Mouse (Mus musculus) liver, embryonic 16.5 days (tissue): ENCODE data around the gene Sprr3. TPM values are rescaled to one million over a fixed set of nuclear protein-coding genes. Genes with fewer than 3 reads are reported as not detected.

Experiments
- polyA plus RNA-seq: library from polyadenylated mRNA; unstranded; fragments of >200 nt; fragmentation: Nextera tagmentation; extraction: Ambion mirVana; gene quantifications from 2 replicates; pipeline ENCODE4 v1.2.1, GENCODE M21; 2015

Gene Sprr3
- polyA plus RNA-seq, 1 experiment from 2014 or later = not detected

Other genes starting within 250 kb of the Sprr3 start
- gene Sprr2a1, start 242.9 kb downstream of the Sprr3 start, polyA plus RNA-seq = 0.04 TPM in 1 of 2 replicates, not detected in the other
- 0.08 and 2.0 TPM in 2 replicates for gene Sprr2a2, start 242.8 kb downstream of the Sprr3 start, polyA plus RNA-seq
- gene Sprr2a3, start 173.3 kb downstream of the Sprr3 start, polyA plus RNA-seq = 0.32 TPM in 1 of 2 replicates, not detected in the other
- gene Sprr2b, start 142.1 kb downstream of the Sprr3 start, polyA plus RNA-seq = 0.11 TPM in 1 of 2 replicates, not detected in the other
- gene Sprr2d, start 119.6 kb downstream of the Sprr3 start, polyA plus RNA-seq = not detected in 2 replicates
- gene Sprr2e, start 106.6 kb downstream of the Sprr3 start, polyA plus RNA-seq = not detected in 2 replicates
- gene Sprr2f, start 93.5 kb downstream of the Sprr3 start, polyA plus RNA-seq = not detected in 2 replicates
- gene Sprr2h, start 73.0 kb downstream of the Sprr3 start, polyA plus RNA-seq = not detected in 2 replicates
- not detected in 2 replicates for gene Sprr2i, start 50.7 kb downstream of the Sprr3 start, polyA plus RNA-seq
- not detected in 2 replicates for gene Sprr2j-ps, start 40.6 kb downstream of the Sprr3 start, polyA plus RNA-seq
- 3.5 and 4.3 TPM in 2 replicates for gene Gm9774, start 29.3 kb downstream of the Sprr3 start, polyA plus RNA-seq
- not detected in 2 replicates for gene Sprr2k, start 26.1 kb downstream of the Sprr3 start, polyA plus RNA-seq
- gene Sprr1b, start 19.9 kb downstream of the Sprr3 start, polyA plus RNA-seq = not detected in 2 replicates
- gene Sprr1a, start 27.2 kb upstream of the Sprr3 start, polyA plus RNA-seq = 0.15 TPM in 1 of 2 replicates, not detected in the other
- gene Sprr4, start 41.8 kb upstream of the Sprr3 start, polyA plus RNA-seq = not detected in 2 replicates
- not detected in 2 replicates for gene 2310046K23Rik, start 75.8 kb upstream of the Sprr3 start, polyA plus RNA-seq
- not detected in 2 replicates for gene Ivl, start 115.0 kb upstream of the Sprr3 start, polyA plus RNA-seq
- 0.13 and 0.24 TPM in 2 replicates for gene Smcp, start 130.3 kb upstream of the Sprr3 start, polyA plus RNA-seq
- gene 2210017I01Rik, start 148.8 kb upstream of the Sprr3 start, polyA plus RNA-seq = not detected in 2 replicates
- 0.11 TPM in 1 of 2 replicates, not detected in the other for gene Lce6a, start 162.9 kb upstream of the Sprr3 start, polyA plus RNA-seq
- gene Lce1a1, start 189.6 kb upstream of the Sprr3 start, polyA plus RNA-seq = not detected in 2 replicates
- gene Lce1b, start 198.2 kb upstream of the Sprr3 start, polyA plus RNA-seq = not detected in 2 replicates
- gene Lce1a2, start 211.6 kb upstream of the Sprr3 start, polyA plus RNA-seq = not detected in 2 replicates
- not detected in 2 replicates for gene Lce1c, start 220.5 kb upstream of the Sprr3 start, polyA plus RNA-seq
- not detected in 2 replicates for gene Lce1d, start 228.5 kb upstream of the Sprr3 start, polyA plus RNA-seq